Mouse (Mus musculus) adrenal gland (tissue): ENCODE measurements around the gene Jdp2.

Experiments used
- intact Hi-C: fragments of 180-260 bp; cut with DNase I; formaldehyde crosslinking; loops from one replicate; pipeline ENCODE4 v1.15.1; 2025

The Jdp2 gene

GRCm38 (mm10) chr12:85600637-85601036 lies 1.8 kb downstream of the Jdp2 start:
- intact Hi-C loops, result loop anchor here (5.0 kb wide), 1 partner anchor 68 kb away; no protein-coding TSS in a partner anchor

GRCm38 (mm10) chr12:85601531-85601930 lies 2.7 kb downstream of the Jdp2 start:
- intact Hi-C loops, result loop anchor here (5.0 kb wide), 1 partner anchor 69 kb away; no protein-coding TSS in a partner anchor

- intact Hi-C loops, result loop anchor here (5.0 kb wide), 1 partner anchor 70 kb away; no protein-coding TSS in a partner anchor
Observed at GRCm38 (mm10) chr12:85602153-85602552, 3.3 kb downstream of the Jdp2 start.

- intact Hi-C loops, result loop anchor here (5.0 kb wide), 1 partner anchor 71 kb away; no protein-coding TSS in a partner anchor
Observed at GRCm38 (mm10) chr12:85602811-85603210, 4.0 kb downstream of the Jdp2 start.

- intact Hi-C loops, result loop anchor here (5.0 kb wide), 1 partner anchor 71 kb away; no protein-coding TSS in a partner anchor
Observed at GRCm38 (mm10) chr12:85603767-85604166, 4.9 kb downstream of the Jdp2 start.

- intact Hi-C loops, result loop anchor here (5.0 kb wide), 1 partner anchor 72 kb away; no protein-coding TSS in a partner anchor
Observed at GRCm38 (mm10) chr12:85604301-85604998, 5.6 kb downstream of the Jdp2 start.

GRCm38 (mm10) chr12:85607519-85608449 lies 9.0 kb downstream of the Jdp2 start:
- intact Hi-C loops, result no loop called here

GRCm38 (mm10) chr12:85610167-85610566 lies 11.3 kb downstream of the Jdp2 start:
- intact Hi-C loops, result loop anchor here (10.0 kb wide), 1 partner anchor 1385 kb away; no protein-coding TSS in a partner anchor

- intact Hi-C loops, result loop anchor here (10.0 kb wide), 1 partner anchor 1389 kb away; no protein-coding TSS in a partner anchor
Observed at GRCm38 (mm10) chr12:85614090-85614489, 15.3 kb downstream of the Jdp2 start.

GRCm38 (mm10) chr12:85615486-85615885 lies 16.7 kb downstream of the Jdp2 start:
- intact Hi-C loops, result loop anchor here (10.0 kb wide), 1 partner anchor 1391 kb away; no protein-coding TSS in a partner anchor

- intact Hi-C loops, result loop anchor here (10.0 kb wide), 1 partner anchor 1393 kb away; no protein-coding TSS in a partner anchor
Observed at GRCm38 (mm10) chr12:85617885-85618284, 19.1 kb downstream of the Jdp2 start.

GRCm38 (mm10) chr12:85618430-85618829 lies 19.6 kb downstream of the Jdp2 start:
- intact Hi-C loops, result loop anchor here (10.0 kb wide), 1 partner anchor 1394 kb away; no protein-coding TSS in a partner anchor

- intact Hi-C loops, result loop anchor here (10.0 kb wide), 1 partner anchor 1395 kb away; no protein-coding TSS in a partner anchor
Observed at GRCm38 (mm10) chr12:85619283-85619897, 20.6 kb downstream of the Jdp2 start.

GRCm38 (mm10) chr12:85619898-85620443 lies 21.1 kb downstream of the Jdp2 start:
- intact Hi-C loops, result loop anchor here (10.0 kb wide), 1 partner anchor 1395 kb away; no protein-coding TSS in a partner anchor

GRCm38 (mm10) chr12:85621027-85621426 lies 22.2 kb downstream of the Jdp2 start:
- intact Hi-C loops, result no loop called here

GRCm38 (mm10) chr12:85621673-85622072 lies 22.8 kb downstream of the Jdp2 start:
- intact Hi-C loops, result no loop called here

- intact Hi-C loops, result no loop called here
Observed at GRCm38 (mm10) chr12:85623711-85624110, 24.9 kb downstream of the Jdp2 start.

GRCm38 (mm10) chr12:85624652-85625051 lies 25.8 kb downstream of the Jdp2 start:
- intact Hi-C loops, result no loop called here

- intact Hi-C loops, result no loop called here
Observed at GRCm38 (mm10) chr12:85625852-85626251, 27.0 kb downstream of the Jdp2 start.

GRCm38 (mm10) chr12:85629661-85630481 lies 31.0 kb downstream of the Jdp2 start:
- intact Hi-C loops, result no loop called here
